7 mouse cellular contexts compared by ENCODE assay signal in the genomic region with DNA sequence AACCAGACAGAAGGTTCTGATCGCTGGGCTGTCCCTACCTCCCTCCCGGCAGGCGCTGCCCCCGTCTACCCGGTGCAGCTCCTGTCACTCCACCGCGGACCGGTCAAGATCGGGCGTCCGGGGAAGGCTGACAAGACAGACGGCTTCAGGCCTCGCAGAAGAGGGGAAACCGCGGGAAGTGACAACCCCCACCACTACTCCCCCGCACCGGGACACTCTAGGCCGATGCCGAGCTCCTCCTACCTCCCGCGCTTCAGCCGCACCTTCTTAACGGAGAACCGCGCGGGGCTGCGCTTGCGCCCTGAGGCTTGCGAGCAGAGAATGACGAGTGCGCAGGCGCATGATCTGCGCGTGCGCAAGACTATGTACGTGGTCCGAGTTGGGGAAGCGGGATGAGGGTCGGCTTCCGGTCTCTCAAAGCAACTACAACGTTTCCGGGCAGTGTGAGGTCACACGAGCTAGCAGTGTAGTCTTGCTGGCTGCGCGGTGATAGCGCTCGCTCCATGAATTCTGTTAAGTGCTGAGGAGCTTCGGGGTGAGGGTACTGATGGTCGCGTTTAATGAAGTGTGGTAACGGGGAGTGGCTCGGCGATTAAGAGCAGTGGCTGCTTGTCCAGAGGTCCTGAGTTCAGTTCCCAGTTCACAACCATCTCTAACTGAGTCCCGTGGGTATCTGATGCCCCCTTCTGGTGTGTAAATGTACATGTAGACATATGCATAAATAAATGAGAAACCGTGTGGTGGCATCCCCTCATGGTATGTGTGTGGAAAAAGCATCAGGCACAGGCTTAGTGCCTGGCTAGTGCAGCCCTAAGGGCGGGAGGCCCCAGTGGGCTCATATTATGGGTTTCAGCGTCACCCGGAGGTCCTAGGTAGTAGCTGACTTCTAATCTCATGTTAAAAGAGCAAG. TPM values are rescaled to one million over a fixed set of nuclear protein-coding genes. Genes with fewer than 3 reads are reported as not detected.
DNase-seq lines count a peak whose midpoint lies in the region; ATAC-seq lines count a peak whose summit lies in the region.

A gene (minus strand): TSS at position 282 of the 910 bp plus-strand sequence.

- ATAC-seq in embryonic facial prominence, embryonic 12.5 days (ENCODE audit: insufficient number of reproducible peaks, insufficient read depth, low FRiP score, low TSS enrichment): peak; percentile 95
- peak; percentile 95 for ATAC-seq in limb, embryonic 11.5 days (ENCODE audit: insufficient number of reproducible peaks, low FRiP score, low TSS enrichment, low read depth)
- ATAC-seq in midbrain, embryonic 14.5 days (ENCODE audit: low FRiP score, low TSS enrichment): peak; percentile 96

- no peaks in the 10 kb centered on the region for H3K27me3 ChIP-seq in embryonic facial prominence, embryonic 12.5 days
- no peaks in the 10 kb centered on the region for H3K27me3 ChIP-seq in limb, embryonic 11.5 days (ENCODE audit: control insufficient read depth, insufficient read depth, low read length)
- H3K27me3 ChIP-seq in midbrain, embryonic 14.5 days (ENCODE audit: control insufficient read depth, insufficient read depth, low read length): no peaks in the 10 kb centered on the region

- peak within 1 kb of the TSS; percentile 82 for H3K9ac ChIP-seq in embryonic facial prominence, embryonic 12.5 days
- H3K9ac ChIP-seq in limb, embryonic 11.5 days (ENCODE audit: low read length): peak within 1 kb of the TSS; percentile 79
- peak within 1 kb of the TSS; percentile 87 for H3K9ac ChIP-seq in midbrain, embryonic 14.5 days (replicated peaks; ENCODE audit: low read length)

- H3K4me1 ChIP-seq in embryonic facial prominence, embryonic 12.5 days: peaks cover 12% of the 10 kb centered on the region
- 0 out of 2 replicates have a peak, but pooled peaks cover 4% of the 10 kb centered on the region for H3K4me1 ChIP-seq in limb, embryonic 11.5 days (ENCODE audit: control insufficient read depth, insufficient read depth, low read length)
- H3K4me1 ChIP-seq in midbrain, embryonic 14.5 days (ENCODE audit: control insufficient read depth, insufficient read depth, low read length): peaks cover 11% of the 10 kb centered on the region

- 1% methylated on average over 58 of the region's 58 CpGs for WGBS in embryonic facial prominence, embryonic 12.5 days
- 1% methylated on average over 58 of the region's 58 CpGs for WGBS in limb, embryonic 11.5 days
- WGBS in midbrain, embryonic 14.5 days: 1% methylated on average over 57 of the region's 58 CpGs

- peaks cover 24% of the 10 kb centered on the region for H3K36me3 ChIP-seq in embryonic facial prominence, embryonic 12.5 days
- peaks cover 3% of the 10 kb centered on the region; the same call in 1 of the 2 replicates for H3K36me3 ChIP-seq in limb, embryonic 11.5 days (ENCODE audit: control insufficient read depth, insufficient read depth, low read length)
- H3K36me3 ChIP-seq in midbrain, embryonic 14.5 days (ENCODE audit: control insufficient read depth, insufficient read depth, low read length): peaks cover 25% of the 10 kb centered on the region

- H3K9me3 ChIP-seq in embryonic facial prominence, embryonic 12.5 days: no peaks in the 10 kb centered on the region
- H3K9me3 ChIP-seq in limb, embryonic 11.5 days (ENCODE audit: control insufficient read depth, low read length): no peaks in the 10 kb centered on the region; the same call in 1 of the 2 replicates
- H3K9me3 ChIP-seq in midbrain, embryonic 14.5 days (ENCODE audit: control insufficient read depth, low read length): no peaks in the 10 kb centered on the region

- peak within 1 kb of the TSS; percentile 82 for H3K4me3 ChIP-seq in embryonic facial prominence, embryonic 12.5 days
- H3K4me3 ChIP-seq in limb, embryonic 11.5 days (ENCODE audit: low read depth, low read length): peak within 1 kb of the TSS; percentile 82
- peak within 1 kb of the TSS; percentile 82 for H3K4me3 ChIP-seq in midbrain, embryonic 14.5 days (replicated peaks; ENCODE audit: low read depth, low read length)

- H3K27ac ChIP-seq in embryonic facial prominence, embryonic 12.5 days: peak within 1 kb of the TSS; percentile 77
- H3K27ac ChIP-seq in limb, embryonic 11.5 days (replicated peaks; ENCODE audit: low read depth, low read length): peak within 1 kb of the TSS; percentile 73
- peak within 1 kb of the TSS; percentile 90 for H3K27ac ChIP-seq in midbrain, embryonic 14.5 days (replicated peaks; ENCODE audit: low read depth, low read length)

- DNase-seq in adrenal gland, postnatal 25 days: peak; percentile 94
- DNase-seq in heart, adult 11 months: peak; percentile 100
- DNase-seq in kidney, adult 18-20 months: peak; percentile 96
- peak; percentile 94 for DNase-seq in limb, embryonic 11.5 days (ENCODE audit: low spot score)
- peak; percentile 99 for DNase-seq in midbrain, embryonic 14.5 days
- DNase-seq in spleen, adult 18-20 months: peak; percentile 91 to 92

- peak within 1 kb of the TSS; percentile 89 for H3K4me2 ChIP-seq in embryonic facial prominence, embryonic 12.5 days (replicated peaks)
- H3K4me2 ChIP-seq in limb, embryonic 11.5 days (ENCODE audit: low read depth, severe bottlenecking): peak within 1 kb of the TSS; percentile 71
- peak within 1 kb of the TSS; percentile 79 for H3K4me2 ChIP-seq in midbrain, embryonic 14.5 days (ENCODE audit: low read length)

RNA-seq across cellular contexts. Expression of the gene that starts here (rescaled TPM):
- 26.7 and 33.7 TPM in 2 replicates for total RNA-seq in adrenal gland, postnatal 25 days (2021)
- polyA plus RNA-seq in embryonic facial prominence, embryonic 12.5 days (2016; fragmentation: Nextera tagmentation; extraction: Ambion mirVana): 25.0 and 26.9 TPM in 2 replicates
- polyA plus RNA-seq in limb, embryonic 11.5 days (2014; fragmentation: Nextera tagmentation; extraction: Ambion mirVana): 29.7 and 31.0 TPM in 2 replicates
- polyA plus RNA-seq in midbrain, embryonic 14.5 days (2014; fragmentation: Nextera tagmentation; extraction: Ambion mirVana): 30.0 and 40.0 TPM in 2 replicates

Comparison
In these comparisons a context has a peak if more than half of its experiments do, and no peak if none do; other contexts are left out.
1. Peak in every context shown above with its lines: DNase-seq, ATAC-seq, H3K4me3 ChIP-seq and H3K27ac ChIP-seq.